Mouse (Mus musculus): ENCODE data around the gene Gm43518.

DNA sequence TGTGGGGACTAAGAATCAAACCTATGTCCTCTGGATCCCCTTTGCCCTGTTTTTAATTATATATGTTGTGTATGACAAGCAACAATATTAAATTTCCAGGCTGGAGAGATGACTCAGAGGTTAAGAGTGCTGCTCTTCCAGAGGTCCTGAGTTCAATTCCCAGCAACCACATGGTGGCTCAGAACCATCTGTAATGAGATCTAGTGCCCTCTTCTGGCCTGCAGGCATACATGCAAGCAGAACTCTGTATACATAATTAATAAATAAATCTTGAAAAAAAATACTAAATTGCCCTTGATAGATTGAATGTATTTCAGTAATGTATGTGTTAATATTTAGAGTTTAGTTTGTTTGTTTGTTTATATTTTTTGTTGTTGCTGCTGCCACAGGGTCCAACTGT lies 5.7 kb downstream of the Gm43518 start:
- TF ChIP-seq CTCF (IDR thresholded peaks at IDR 0.05; ENCODE audit: insufficient read depth, low read length) (no peak), POLR2A (IDR thresholded peaks at IDR 0.05; ENCODE audit: borderline replicate concordance, extremely low read depth, low read depth, low read length) (no peak)

Measured in lung, adult 2 months (tissue).